Mouse (Mus musculus) embryo, embryonic 10.5 days (tissue): Measurements from ENCODE around the gene Gm32802.
"Not testable (repeated sequence)": the region's sequence is repeated elsewhere in the genome, so short reads cannot be mapped to it uniquely, and the experiment has no call there.

Experiments used
- DNase-seq: peaks from one replicate; pipeline ENCODE4 v3.0.0-alpha.2; 2015; ENCODE audit warnings: low spot score

Gene Gm32802

DNA sequence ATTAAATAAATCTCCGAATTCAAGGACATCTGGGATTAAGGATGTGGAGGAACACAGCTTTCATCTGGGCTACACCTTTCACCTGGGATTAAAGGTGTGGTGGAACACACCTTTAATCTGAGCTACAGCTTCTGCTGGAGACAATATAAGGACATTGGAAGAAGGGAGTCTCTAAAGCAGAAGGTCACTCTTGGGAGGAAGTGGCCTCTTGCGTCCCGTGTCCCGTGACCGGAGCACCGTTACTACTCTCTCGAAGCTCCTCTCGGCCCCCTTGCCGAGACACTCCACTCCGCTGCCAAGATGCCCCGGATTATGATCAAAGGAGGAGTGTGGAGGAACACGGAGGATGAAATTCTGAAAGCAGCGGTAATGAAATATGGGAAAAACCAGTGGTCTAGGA, at the start of gene Gm32802:
TSS of gene Gm32802 (plus strand) at position 301 of the 400 bp plus-strand sequence.
- not testable (repeated sequence) for DNase-seq

DNA sequence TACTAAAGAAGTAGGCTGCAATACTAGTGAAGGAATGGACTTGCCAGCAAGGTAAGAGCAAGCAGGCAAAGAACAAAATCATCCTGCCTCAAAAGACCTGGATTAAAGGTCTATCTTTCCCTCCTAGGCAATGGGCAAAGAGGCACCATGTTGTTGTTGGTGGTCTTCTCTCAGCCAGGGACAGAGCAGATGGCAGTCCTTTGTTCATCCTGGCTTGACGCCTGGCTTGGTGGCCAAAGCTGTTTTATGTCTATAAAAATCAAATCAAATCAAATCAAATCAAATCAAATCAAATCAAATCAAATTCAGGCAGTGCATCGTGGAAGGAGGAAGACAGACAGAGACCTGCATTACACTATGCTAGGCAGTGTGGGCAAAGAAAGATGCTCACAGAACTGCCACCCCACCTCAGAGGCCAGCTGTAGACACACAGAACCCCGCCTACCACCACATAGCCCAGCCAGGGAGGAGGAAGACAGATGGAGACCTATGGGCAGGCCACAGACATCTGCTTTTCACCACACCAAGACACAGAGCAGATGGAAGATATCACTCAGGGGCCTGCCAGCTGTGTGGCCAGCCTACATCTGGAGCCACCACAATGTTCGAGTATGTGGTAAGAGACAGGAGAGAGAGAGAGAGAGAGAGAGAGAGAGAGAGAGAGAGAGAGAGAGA, 42.6 kb upstream of the Gm32802 start:
- DNase-seq = not testable (repeated sequence)

GRCm38 (mm10) chr10:118227629-118228028, 30.9 kb upstream of the Gm32802 start:
- DNase-seq = not testable (repeated sequence)

DNA sequence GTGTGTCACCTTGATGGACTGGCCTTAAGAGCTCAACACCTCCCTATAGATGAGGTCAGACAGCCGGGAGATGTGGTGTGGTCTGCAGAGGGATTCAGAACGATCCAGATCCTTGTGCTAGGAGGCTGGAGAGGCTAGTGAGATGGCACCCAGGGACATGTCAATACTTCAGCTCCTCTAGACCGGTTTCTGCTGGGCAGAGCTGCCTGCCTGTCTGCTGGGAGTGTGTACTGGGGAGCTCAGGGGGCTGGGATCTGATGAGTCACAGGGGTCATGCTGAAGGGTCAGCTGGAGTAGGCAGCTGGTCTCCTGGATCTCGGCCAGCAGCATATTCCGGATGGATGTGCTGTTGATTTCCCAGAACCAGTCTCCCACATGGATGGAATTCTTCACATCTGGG, 25.9 kb upstream of the Gm32802 start:
- DNase-seq = not testable (repeated sequence)

DNA sequence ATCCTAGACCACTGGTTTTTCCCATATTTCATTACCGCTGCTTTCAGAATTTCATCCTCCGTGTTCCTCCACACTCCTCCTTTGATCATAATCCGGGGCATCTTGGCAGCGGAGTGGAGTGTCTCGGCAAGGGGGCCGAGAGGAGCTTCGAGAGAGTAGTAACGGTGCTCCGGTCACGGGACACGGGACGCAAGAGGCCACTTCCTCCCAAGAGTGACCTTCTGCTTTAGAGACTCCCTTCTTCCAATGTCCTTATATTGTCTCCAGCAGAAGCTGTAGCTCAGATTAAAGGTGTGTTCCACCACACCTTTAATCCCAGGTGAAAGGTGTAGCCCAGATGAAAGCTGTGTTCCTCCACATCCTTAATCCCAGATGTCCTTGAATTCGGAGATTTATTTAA, 17.8 kb upstream of the Gm32802 start, which contains the start of gene Gm32717:
TSS of gene Gm32717 (minus strand) at position 101 of the 400 bp plus-strand sequence.
- DNase-seq = not testable (repeated sequence)

DNA sequence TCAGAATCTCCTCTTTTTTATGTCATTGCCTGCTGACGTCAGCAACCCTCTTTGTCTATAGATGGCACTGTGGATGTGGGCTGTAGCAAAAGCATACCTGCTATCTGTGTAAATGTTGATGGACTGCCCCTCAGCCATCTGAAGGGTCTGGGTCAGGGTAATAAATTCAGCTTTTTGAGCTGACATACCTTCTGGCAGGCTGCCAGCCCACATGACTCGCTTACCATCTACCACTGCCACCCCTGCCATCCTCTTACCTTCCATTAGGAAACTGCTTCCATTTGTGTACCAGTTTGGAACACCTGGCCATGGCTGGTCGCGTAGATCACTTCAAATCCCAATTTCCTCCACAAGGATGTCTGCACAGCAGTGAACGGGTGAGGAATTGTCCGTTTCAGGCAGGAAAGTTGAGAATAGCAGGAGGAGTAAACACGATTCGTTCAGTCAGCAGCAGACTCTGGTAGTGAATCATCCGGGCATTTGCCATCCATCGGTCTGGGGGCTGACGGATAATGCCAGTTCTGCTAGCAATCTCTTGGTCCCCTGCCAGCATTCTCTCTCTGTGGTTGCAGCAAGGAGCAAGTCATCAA, 9.4 kb upstream of the Gm32802 start:
- DNase-seq = not testable (repeated sequence)

DNA sequence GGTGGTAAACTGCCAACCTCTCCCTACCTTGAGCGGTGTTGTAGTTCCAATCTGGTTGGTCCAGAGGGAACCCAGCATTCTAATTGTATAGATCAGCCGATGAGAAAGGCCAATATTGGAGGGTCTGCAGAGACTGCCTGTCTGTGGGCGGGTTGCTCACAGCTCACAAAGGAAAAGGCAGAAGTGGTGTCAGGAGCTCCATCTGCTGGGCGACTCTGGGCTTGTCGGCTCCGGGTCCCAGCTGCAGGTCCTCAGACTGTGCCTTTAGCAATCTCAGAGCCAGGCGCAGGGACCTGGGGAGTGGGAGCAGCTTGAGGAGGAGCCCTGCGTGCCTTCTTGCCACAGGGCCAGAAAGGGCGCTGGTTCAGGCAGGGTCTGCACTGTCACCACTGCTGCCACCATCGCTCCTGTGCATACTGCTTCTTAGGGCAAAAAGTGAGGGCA, 7.6 kb upstream of the Gm32802 start:
- peak; percentile 79 for DNase-seq

DNA sequence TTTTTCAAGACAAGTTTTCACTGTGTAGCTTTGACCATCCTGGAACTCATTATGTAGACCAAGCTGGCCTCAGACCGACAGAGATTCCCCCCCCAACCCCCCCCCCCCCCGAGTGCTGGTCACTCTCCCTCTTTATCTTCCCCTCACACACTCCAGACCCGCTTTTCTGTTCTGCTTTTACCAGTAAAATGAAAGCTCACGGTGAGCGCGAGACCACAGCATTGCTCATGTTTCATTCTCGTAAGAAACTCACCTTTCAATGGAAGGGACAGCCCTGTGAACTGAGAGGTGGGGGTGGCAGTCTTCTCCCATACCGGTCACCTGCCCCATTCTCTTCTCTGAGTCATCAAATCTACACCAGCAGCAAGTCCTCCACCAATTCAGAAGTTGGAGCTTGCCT, 10.3 kb downstream of the Gm32802 start:
- DNase-seq = not testable (repeated sequence)

GRCm38 (mm10) chr10:118271416-118271815, 12.9 kb downstream of the Gm32802 start:
- DNase-seq = not testable (repeated sequence)

DNA sequence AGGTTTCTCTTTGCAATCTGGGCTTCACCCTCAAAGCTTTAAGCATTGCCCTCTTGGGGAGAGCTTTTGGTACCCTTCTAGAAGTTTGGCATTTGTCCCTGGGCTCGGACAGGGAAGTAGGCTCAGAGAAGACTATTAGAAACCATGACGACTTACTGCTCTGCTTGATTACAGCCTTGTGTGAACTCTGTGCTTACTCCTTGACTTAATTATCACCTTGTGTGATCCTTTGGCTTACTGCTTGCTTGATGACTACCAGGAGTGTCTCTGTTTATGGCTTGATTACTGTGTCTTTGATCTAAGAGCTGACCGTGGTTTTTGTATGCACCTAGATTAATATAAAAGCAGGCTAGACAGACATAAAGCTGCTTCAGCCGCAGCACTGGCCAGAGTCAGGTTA, 19.6 kb downstream of the Gm32802 start:
- not testable (repeated sequence) for DNase-seq

GRCm38 (mm10) chr10:118282565-118282964, 24.1 kb downstream of the Gm32802 start:
- not testable (repeated sequence) for DNase-seq

DNA sequence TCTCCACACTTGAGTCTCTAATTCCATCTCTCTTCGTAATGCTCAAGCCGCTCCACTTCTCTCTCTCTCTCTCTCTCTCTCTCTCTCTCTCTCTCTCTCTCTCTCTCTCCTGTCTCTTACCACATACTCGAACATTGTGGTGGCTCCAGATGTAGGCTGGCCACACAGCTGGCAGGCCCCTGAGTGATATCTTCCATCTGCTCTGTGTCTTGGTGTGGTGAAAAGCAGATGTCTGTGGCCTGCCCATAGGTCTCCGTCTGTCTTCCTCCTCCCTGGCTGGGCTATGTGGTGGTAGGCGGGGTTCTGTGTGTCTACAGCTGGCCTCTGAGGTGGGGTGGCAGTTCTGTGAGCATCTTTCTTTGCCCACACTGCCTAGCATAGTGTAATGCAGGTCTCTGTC, 24.5 kb downstream of the Gm32802 start:
- not testable (repeated sequence) for DNase-seq

DNA sequence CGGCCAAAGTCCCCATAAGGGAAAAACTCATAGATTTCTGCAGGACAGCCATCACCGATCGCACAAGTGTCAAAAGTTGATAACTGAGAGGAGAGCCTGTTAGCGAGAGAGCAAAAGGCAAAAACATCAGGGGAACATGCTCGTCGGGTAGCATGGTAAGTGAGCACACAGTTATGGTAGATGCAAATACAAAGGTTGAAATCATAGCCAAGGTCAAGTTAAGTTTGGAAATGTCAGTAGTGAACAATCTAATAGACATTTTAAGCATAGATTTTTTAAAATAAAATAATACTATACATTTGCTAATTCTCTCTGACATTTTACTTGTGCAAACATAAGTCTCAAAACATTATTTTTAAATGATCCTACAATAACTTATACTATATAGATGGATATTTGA, 36.5 kb downstream of the Gm32802 start, which contains the start of gene Iltifb:
TSS of gene Iltifb (minus strand) at position 101 of the 400 bp plus-strand sequence.
- no peak for DNase-seq

DNA sequence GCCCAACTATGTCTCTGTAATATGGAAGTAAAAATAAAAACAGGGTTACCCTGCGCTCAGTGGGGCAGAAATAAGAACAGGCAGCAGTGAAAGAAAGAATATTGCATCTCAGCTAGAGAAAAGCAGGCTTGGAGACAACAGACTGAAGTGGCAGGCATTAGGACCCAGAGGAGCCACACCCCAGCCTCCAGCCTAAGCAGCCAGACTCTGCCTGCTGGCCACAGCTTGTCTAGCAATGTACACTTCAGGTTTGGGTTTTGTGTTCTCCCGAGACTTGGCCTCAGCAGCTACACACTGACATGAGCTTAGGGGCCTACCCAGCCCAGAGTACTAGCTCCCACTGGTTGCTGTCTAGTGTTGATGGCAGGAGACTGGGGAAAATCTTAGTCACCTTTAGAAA, 43.6 kb downstream of the Gm32802 start:
- not testable (repeated sequence) for DNase-seq
